Mouse (Mus musculus): ENCODE data around the gene Glt1d1.

The Glt1d1 gene

GRCm38 (mm10) chr5:127631671-127632070 is 391 bp upstream of the Glt1d1 start:
- no peak for DNase-seq (ENCODE audit: low spot score in 2 of 2)

GRCm38 (mm10) chr5:127633188-127633587 is 1.1 kb downstream of the Glt1d1 start:
- no peak for DNase-seq (ENCODE audit: low spot score in 2 of 2)

- no peak for DNase-seq (ENCODE audit: low spot score in 2 of 2)
These were observed 1.6 kb downstream of the Glt1d1 start for GRCm38 (mm10) chr5:127633666-127634065.

- DNase-seq (ENCODE audit: low spot score in 2 of 2), result no peak
These were observed 5.6 kb downstream of the Glt1d1 start for GRCm38 (mm10) chr5:127637622-127638021.

- DNase-seq (ENCODE audit: low spot score in 2 of 2), result no peak
These were observed 6.1 kb downstream of the Glt1d1 start for GRCm38 (mm10) chr5:127638177-127638576.

GRCm38 (mm10) chr5:127639067-127639605 is 7.1 kb downstream of the Glt1d1 start:
- DNase-seq (ENCODE audit: low spot score in 2 of 2), result no peak

- DNase-seq (ENCODE audit: low spot score in 2 of 2), result no peak
These were observed 7.6 kb downstream of the Glt1d1 start for GRCm38 (mm10) chr5:127639635-127640034.

GRCm38 (mm10) chr5:127640359-127640758 is 8.3 kb downstream of the Glt1d1 start:
- no peak for DNase-seq (ENCODE audit: low spot score in 2 of 2)

GRCm38 (mm10) chr5:127641185-127641958 is 9.3 kb downstream of the Glt1d1 start:
- no peak for DNase-seq (ENCODE audit: low spot score in 2 of 2)

- no peak for DNase-seq (ENCODE audit: low spot score in 2 of 2)
These were observed 16.0 kb downstream of the Glt1d1 start for GRCm38 (mm10) chr5:127648046-127648445.

- DNase-seq (ENCODE audit: low spot score in 2 of 2), result no peak
These were observed 17.0 kb downstream of the Glt1d1 start for GRCm38 (mm10) chr5:127649077-127649476.

- no peak for DNase-seq (ENCODE audit: low spot score in 2 of 2)
These were observed 26.2 kb downstream of the Glt1d1 start for GRCm38 (mm10) chr5:127658257-127658656.

GRCm38 (mm10) chr5:127659312-127659711 is 27.2 kb downstream of the Glt1d1 start:
- DNase-seq (ENCODE audit: low spot score in 2 of 2), result no peak

GRCm38 (mm10) chr5:127660267-127660666 is 28.2 kb downstream of the Glt1d1 start:
- no peak for DNase-seq (ENCODE audit: low spot score in 2 of 2)

GRCm38 (mm10) chr5:127660979-127661378 is 28.9 kb downstream of the Glt1d1 start:
- no peak for DNase-seq (ENCODE audit: low spot score in 2 of 2)

- no peak for DNase-seq (ENCODE audit: low spot score in 2 of 2)
These were observed 41.9 kb downstream of the Glt1d1 start for GRCm38 (mm10) chr5:127673913-127674312.

GRCm38 (mm10) chr5:127677561-127677960 is 45.5 kb downstream of the Glt1d1 start:
- no peak for DNase-seq (ENCODE audit: low spot score in 2 of 2)

- no peak for DNase-seq (ENCODE audit: low spot score in 2 of 2)
These were observed 46.4 kb downstream of the Glt1d1 start for GRCm38 (mm10) chr5:127678501-127678900.

- DNase-seq (ENCODE audit: low spot score in 2 of 2), result no peak
These were observed 56.6 kb downstream of the Glt1d1 start for GRCm38 (mm10) chr5:127688568-127689170.

GRCm38 (mm10) chr5:127691085-127691484 is 59.0 kb downstream of the Glt1d1 start:
- DNase-seq (ENCODE audit: low spot score in 2 of 2), result no peak

- no peak for DNase-seq (ENCODE audit: low spot score in 2 of 2)
These were observed 59.5 kb downstream of the Glt1d1 start for GRCm38 (mm10) chr5:127691581-127691980.

GRCm38 (mm10) chr5:127695898-127696297 is 63.8 kb downstream of the Glt1d1 start:
- no peak for DNase-seq (ENCODE audit: low spot score in 2 of 2)

- no peak for DNase-seq (ENCODE audit: low spot score in 2 of 2)
These were observed 64.5 kb downstream of the Glt1d1 start for GRCm38 (mm10) chr5:127696602-127697001.

Measured in urinary bladder, postnatal 36 days (tissue).